Mouse (Mus musculus) liver, postnatal 0 days (tissue): ENCODE results near the gene Psenen. TPM values are rescaled to one million over a fixed set of nuclear protein-coding genes. Genes with fewer than 3 reads are reported as not detected.

Experiments
- ATAC-seq: fragments of 200-750 bp; cut with Nextera tagmentation; 2 replicates; pipeline ENCODE4 v1.8.0; 2017; ENCODE audit warnings: mild to moderate bottlenecking, moderate library complexity
- DNase-seq: peaks from one replicate; pipeline ENCODE4 v3.0.0-alpha.2; 2016
- H3K27ac ChIP-seq: fragments of 300-500 bp; sonication (generic); 2 replicates; pipeline ENCODE4 v1.5.1; 2014; ENCODE audit warnings: antibody characterized with exemption, moderate library complexity, mild to moderate bottlenecking, low read depth
- H3K27me3 ChIP-seq: fragments of 300-500 bp; sonication (generic); 2 replicates; pipeline ENCODE4 v1.6.1; 2014; ENCODE audit warnings: low read length, control low read depth, mixed read lengths; ENCODE audit not compliant: insufficient read depth
- H3K36me3 ChIP-seq: fragments of 300-500 bp; sonication (generic); replicated peaks from 2 replicates; pipeline ENCODE4 v1.6.1; 2014; ENCODE audit warnings: mild to moderate bottlenecking, control low read depth, low read length, moderate library complexity, mixed read lengths; ENCODE audit not compliant: insufficient read depth
- H3K4me1 ChIP-seq: fragments of 300-500 bp; sonication (generic); 2 replicates; pipeline ENCODE4 v1.6.1; 2014; ENCODE audit warnings: antibody characterized with exemption, mild to moderate bottlenecking, control low read depth; ENCODE audit not compliant: insufficient read depth
- H3K4me2 ChIP-seq: fragments of 300-500 bp; sonication (generic); 2 replicates; pipeline ENCODE4 v1.6.1; 2014; ENCODE audit warnings: low read depth, mild to moderate bottlenecking, low read length, moderate library complexity, mixed read lengths
- H3K4me3 ChIP-seq: fragments of 300-500 bp; sonication (generic); 2 replicates; pipeline ENCODE4 v1.5.1; 2014; ENCODE audit warnings: low read depth, low read length
- H3K9ac ChIP-seq: fragments of 300-500 bp; sonication (generic); replicated peaks from 2 replicates; pipeline ENCODE4 v1.6.1; 2014; ENCODE audit warnings: mild to moderate bottlenecking, moderate library complexity
- H3K9me3 ChIP-seq: fragments of 300-500 bp; sonication (generic); 2 replicates; pipeline ENCODE4 v1.6.1; 2016; ENCODE audit warnings: mild to moderate bottlenecking, control low read depth, low read length, mixed read lengths
- CTCF ChIP-seq: sonication (generic); IDR thresholded peaks from 2 replicates; pipeline ENCODE4 v1.5.1; 2016; ENCODE audit warnings: antibody characterized with exemption, low read depth
- EP300 ChIP-seq: IDR thresholded peaks from 2 replicates; pipeline ENCODE4 v1.6.1; 2016; ENCODE audit warnings: antibody characterized with exemption, low read depth, mild to moderate bottlenecking
- WGBS: fragments of 180-500 bp; shearing (Covaris S2); extraction: QIAGEN DNeasy Blood & Tissue Kit; methylation state at CpG from one replicate; pipeline ENCODE4 v1.1.7; 2014; ENCODE audit not compliant: insufficient replicate concordance; 5-methylcytosine and 5-hydroxymethylcytosine counted together
- polyA plus RNA-seq: library from polyadenylated mRNA; unstranded; fragments of >200 nt; fragmentation: Nextera tagmentation; extraction: Ambion mirVana; gene quantifications from 2 replicates; pipeline ENCODE4 v1.2.1, GENCODE M21; 2015

Gene Psenen
- polyA plus RNA-seq, 1 experiment from 2014 or later: 85.3 TPM

DNA sequence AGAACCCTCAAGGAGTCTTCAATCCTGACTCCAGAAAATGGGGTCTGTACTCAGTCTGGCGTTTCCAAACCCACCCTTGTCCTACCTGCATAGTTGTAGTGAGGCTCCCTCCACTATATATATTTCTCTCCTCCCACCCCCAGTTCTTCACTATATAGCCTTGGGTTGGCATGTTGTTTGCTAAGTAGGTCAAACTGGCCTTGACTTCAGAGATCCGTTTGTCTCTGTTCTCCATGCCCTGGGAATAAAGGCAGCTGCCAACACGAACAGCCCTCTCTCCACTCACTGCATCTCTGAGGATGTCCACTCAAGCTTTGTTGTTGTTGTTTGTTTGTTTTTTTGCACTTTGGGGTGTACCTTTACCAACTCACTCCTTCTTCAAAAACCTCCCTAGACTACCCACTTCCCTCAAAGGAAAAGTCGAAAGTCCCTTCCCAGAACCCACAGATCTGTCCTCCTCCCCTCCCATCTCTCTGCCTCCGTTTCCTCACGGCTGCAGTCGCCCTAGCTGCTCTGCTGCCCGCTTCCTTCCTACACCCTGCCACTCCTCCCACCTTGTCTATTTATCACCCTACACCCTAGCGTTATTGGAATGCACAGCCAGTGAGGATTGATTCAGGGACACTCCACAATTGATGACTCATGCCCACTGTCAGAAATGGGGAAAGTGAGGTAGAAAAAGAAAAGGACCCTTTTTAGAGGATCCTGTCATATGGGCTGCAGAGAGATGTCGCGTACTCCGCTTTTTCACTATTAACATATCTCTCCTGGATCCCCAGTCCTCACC, 4.6 kb downstream of the Psenen start:
- TF ChIP-seq EP300: no peak
- no peak for TF ChIP-seq CTCF
- peak overlapping the region; percentile 55 for H3K27ac ChIP-seq
- H3K4me1 ChIP-seq: peaks cover 20% of the 10 kb centered on the region
- WGBS: 8% methylated on average over 12 of the region's 12 CpGs
- ATAC-seq (peak; percentile 18), DNase-seq (no peak)
- H3K9ac ChIP-seq: peak overlapping the region; percentile 60
- peak overlapping the region; percentile 80 for H3K4me2 ChIP-seq
- H3K27me3 ChIP-seq: no peaks in the 10 kb centered on the region
- H3K4me3 ChIP-seq: peak overlapping the region; percentile 58
- no peaks in the 10 kb centered on the region for H3K9me3 ChIP-seq
- peaks cover 22% of the 10 kb centered on the region for H3K36me3 ChIP-seq

DNA sequence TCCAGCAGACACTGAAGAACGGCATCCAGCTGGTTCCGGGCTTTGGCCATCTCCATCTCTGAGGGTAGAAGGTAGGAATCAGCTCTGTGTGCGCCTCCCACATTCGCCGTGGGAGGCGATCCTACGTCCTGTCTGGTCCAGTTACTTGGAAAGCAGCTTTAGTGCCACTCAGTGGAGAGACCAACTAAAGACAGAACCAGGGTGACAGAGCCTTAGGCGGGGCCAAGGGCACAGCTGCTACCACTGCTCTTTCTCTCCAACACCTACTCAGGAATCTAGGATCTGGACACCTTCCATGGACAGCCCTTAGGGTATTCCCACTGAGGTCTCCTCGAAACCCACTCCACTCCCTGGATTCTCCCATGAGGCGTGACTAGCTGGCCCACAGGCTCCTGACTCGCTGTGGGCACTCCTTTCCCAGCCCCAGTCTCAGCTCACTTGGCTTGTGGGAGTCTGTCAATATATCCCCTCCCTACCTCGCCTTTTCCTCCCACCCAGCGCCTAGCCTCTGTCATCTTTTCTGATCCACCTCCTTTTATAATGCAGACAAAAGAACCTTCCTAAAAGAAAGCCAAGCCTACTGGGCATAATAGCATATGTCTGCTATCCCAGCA, 5.4 kb downstream of the Psenen start:
- H3K4me1 ChIP-seq: peaks cover 26% of the 10 kb centered on the region
- H3K9me3 ChIP-seq: no peaks in the 10 kb centered on the region
- H3K27me3 ChIP-seq: no peaks in the 10 kb centered on the region
- ATAC-seq (no peak), DNase-seq (no peak)
- H3K9ac ChIP-seq: peak overlapping the region; percentile 31; the same call in 1 of the 2 replicates
- WGBS: 84% methylated on average over 13 of the region's 13 CpGs
- H3K36me3 ChIP-seq: peaks cover 22% of the 10 kb centered on the region
- H3K4me2 ChIP-seq: peak overlapping the region; percentile 80
- TF ChIP-seq CTCF: no peak
- TF ChIP-seq EP300: no peak
- no peak overlapping the region for H3K27ac ChIP-seq
- H3K4me3 ChIP-seq: peak overlapping the region; percentile 58; the same call in 1 of the 2 replicates

DNA sequence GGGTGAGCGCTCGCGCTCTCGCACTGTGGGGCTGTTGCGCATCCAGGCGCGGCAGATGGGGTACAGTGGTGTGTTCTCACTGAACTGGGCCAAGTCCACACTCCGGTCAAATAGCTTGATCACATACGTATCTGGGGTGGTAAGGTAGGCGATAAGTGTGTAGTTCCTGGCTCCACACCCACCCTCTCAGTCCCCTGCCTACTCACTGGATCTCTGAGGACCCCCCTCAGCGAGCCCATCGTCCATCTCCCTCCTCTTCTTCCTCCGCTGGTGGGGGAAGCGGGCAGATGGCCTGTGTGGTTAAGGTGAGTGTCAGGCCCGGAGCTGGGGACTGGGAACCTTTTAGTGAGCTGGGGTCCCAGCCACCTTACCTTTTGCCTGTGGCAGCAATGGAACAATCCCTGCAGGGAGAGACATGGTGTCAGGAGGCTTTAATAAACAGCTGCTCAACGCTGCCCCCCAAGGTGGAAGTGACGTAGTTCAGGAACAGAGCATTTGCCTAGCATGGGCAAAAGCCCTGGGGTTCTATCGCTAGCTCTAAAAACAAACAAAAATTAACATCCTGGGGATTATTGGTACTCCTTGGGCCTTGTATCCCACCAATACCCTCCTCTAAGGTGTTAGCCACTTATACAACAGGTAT, 6.4 kb downstream of the Psenen start:
- TF ChIP-seq EP300 (no peak), CTCF (peak; percentile 47)
- no peaks in the 10 kb centered on the region for H3K27me3 ChIP-seq
- H3K9me3 ChIP-seq: no peaks in the 10 kb centered on the region
- no peak overlapping the region for H3K9ac ChIP-seq
- peaks cover 26% of the 10 kb centered on the region for H3K4me1 ChIP-seq
- 92% methylated on average over 18 of the region's 18 CpGs for WGBS
- H3K4me3 ChIP-seq: no peak overlapping the region
- H3K36me3 ChIP-seq: peaks cover 22% of the 10 kb centered on the region
- no peak overlapping the region for H3K27ac ChIP-seq
- DNase-seq: no peak
- no peak for ATAC-seq
- H3K4me2 ChIP-seq: no peak overlapping the region

DNA sequence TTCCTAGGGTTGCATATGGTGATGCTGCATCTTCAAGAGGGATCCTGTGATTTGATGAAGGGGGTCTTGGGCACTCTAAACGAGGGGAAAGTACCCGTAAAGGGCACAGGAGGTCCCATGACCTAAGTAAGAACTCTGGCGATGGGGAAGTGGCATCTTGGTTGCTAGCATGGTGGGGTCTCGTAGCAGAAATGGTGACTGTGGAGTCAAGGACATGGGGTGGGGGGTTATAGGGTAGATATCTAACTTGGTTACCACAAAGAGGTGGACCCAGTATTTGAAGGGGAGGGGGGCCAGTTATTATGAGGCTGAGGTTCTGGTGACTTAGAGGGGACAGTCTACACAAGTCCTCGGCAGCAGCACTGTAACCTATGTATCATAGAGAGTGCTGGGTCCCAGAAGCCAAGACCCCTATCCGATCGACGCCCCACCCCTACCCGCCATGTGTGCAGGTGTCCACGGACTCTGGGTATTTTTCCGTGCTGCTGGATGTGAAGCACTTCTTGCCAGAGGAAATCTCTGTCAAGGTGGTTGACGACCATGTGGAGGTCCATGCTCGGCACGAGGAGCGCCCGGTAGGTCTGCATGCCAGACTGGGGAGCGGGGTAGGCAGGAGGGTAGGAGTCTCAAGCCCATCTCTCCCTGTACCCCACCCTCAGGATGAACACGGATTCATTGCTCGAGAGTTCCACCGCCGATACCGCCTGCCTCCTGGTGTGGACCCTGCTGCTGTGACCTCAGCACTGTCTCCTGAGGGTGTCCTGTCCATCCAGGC, 9.4 kb downstream of the Psenen start:
- Histone ChIP-seq H3K9me3 (no peaks in the 10 kb centered on the region), H3K4me1 (peaks cover 24% of the 10 kb centered on the region), H3K36me3 (peaks cover 23% of the 10 kb centered on the region), H3K27ac (no peak overlapping the region), H3K27me3 (no peaks in the 10 kb centered on the region), H3K9ac (peak overlapping the region; percentile 79), H3K4me2 (peak overlapping the region; percentile 90), H3K4me3 (peak overlapping the region; percentile 69)
- TF ChIP-seq CTCF (no peak), EP300 (no peak)
- 82% methylated on average over 22 of the region's 22 CpGs for WGBS
- ATAC-seq: no peak
- no peak for DNase-seq

DNA sequence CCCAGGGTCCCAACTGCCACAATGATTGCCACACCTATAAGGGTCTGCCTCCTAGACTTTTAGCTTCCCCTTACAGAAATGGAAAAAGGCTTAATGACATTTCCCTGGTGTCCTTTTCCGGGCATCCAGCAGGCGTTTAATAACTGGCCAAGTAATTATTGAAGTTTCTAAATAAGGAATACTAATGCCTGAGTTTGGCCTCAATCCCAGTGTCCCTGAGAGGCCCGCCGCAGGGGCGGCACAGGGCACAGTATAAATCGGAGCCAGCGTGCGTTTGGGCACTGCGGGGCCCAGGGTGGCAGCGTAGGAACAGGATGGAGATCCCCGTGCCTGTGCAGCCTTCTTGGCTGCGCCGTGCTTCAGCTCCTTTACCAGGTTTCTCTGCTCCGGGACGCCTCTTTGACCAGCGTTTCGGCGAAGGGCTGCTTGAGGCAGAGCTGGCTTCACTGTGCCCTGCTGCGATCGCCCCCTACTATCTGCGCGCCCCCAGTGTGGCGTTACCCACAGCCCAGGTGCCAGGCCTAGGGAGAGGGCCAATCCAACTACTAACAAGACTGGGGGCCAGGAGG, 10.3 kb downstream of the Psenen start:
- peak; percentile 49 for DNase-seq
- Histone ChIP-seq H3K4me1 (peaks cover 15% of the 10 kb centered on the region), H3K9ac (peak overlapping the region; percentile 79), H3K4me2 (peak overlapping the region; percentile 90), H3K36me3 (peaks cover 25% of the 10 kb centered on the region), H3K9me3 (no peaks in the 10 kb centered on the region), H3K27me3 (no peaks in the 10 kb centered on the region), H3K4me3 (peak overlapping the region; percentile 69), H3K27ac (peak overlapping the region; percentile 88)
- ATAC-seq: no peak
- no peak for TF ChIP-seq EP300
- TF ChIP-seq CTCF: no peak
- 6% methylated on average over 23 of the region's 23 CpGs for WGBS
